Mouse (Mus musculus): Measurements from ENCODE around the gene Cyp2a4. TPM values are rescaled to one million over a fixed set of nuclear protein-coding genes. Genes with fewer than 3 reads are reported as not detected.

Gene Cyp2a4
- not detected for polyA plus RNA-seq (2017; shearing (Covaris generic))

GRCm38 (mm10) chr7:26306926-26307325 is at the start of gene Cyp2a4:
Cyp2a4 (plus strand) TSS chr7:26307169.

GRCm38 (mm10) chr7:26260034-26260433 is 46.9 kb upstream of the Cyp2a4 start, which contains the start of gene Vmn1r184:
Vmn1r184 (plus strand) TSS chr7:26260334.

Other genes with a start within 250 kb of the Cyp2a4 start
- not detected for gene Cyp2b13, start 245.7 kb upstream of the Cyp2a4 start, polyA plus RNA-seq (2017; shearing (Covaris generic))
- not detected for gene Cyp2b9, start 133.8 kb upstream of the Cyp2a4 start, polyA plus RNA-seq (2017; shearing (Covaris generic))
- gene Vmn1r184, start 46.8 kb upstream of the Cyp2a4 start, polyA plus RNA-seq (2017; shearing (Covaris generic)), result 0.62 TPM
- gene Nlrp9c, start 96.5 kb downstream of the Cyp2a4 start, polyA plus RNA-seq (2017; shearing (Covaris generic)), result 0.12 TPM
- gene Nlrp4a, start 127.9 kb downstream of the Cyp2a4 start, polyA plus RNA-seq (2017; shearing (Covaris generic)), result not detected
- gene Nlrp9a, start 227.9 kb downstream of the Cyp2a4 start, polyA plus RNA-seq (2017; shearing (Covaris generic)), result not detected